Mouse (Mus musculus): ENCODE measurements around the gene Angptl1. TPM values are rescaled to one million over a fixed set of nuclear protein-coding genes. Genes with fewer than 3 reads are reported as not detected.

The Angptl1 gene
- total RNA-seq (2021) = 1 to 10 TPM; 2.1 to 3.1 TPM
- long read RNA-seq, experiment 1, partial matches to known transcripts = 1 of 4 reads
- long read RNA-seq, experiment 1, other reads (novel, unspliced or antisense) = 1 of 4 reads
- long read RNA-seq, experiment 2, partial matches to known transcripts = 0 of 1 reads
- long read RNA-seq, experiment 2, other reads (novel, unspliced or antisense) = 0 of 1 reads

- DNase-seq = no peak
Measured at GRCm38 (mm10) chr1:156838177-156838576, at the start of gene Angptl1. TSS of gene Angptl1 (plus strand) at chr1:156838562.

DNA sequence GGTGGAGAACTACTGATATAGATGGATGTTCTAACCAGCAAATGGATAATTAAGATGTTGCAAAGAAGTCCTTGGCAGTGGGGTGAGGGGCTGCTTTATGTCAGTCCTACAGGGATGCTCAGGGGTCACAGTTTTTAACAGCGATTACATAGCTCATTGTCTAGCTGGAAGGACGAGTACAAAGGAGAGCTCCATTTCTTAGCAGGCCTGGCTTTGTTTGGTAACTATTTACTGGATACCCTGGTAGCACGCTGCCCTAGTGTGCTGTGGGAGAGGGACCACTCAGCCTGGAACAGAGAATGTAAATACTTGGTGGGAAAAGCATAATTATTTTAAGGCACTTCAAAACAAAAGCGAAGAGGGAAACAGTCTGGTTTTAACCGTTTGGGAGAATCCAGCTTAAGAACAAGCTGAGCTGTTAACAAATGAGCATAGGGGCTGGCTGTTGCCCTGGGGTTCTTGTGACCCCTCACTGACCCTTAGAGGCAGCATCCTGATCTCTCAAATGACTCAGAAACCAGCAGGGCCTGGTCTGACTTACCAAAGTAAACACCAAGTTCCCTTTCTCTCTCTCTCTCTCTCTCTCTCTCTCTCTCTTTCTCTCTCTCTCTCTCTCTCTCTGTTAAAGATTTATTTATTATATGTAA lies 48.4 kb upstream of the Angptl1 start:
- DNase-seq = no peak

- DNase-seq = peak; percentile 34 to 40
Measured at GRCm38 (mm10) chr1:156796251-156796650, 42.1 kb upstream of the Angptl1 start.

- DNase-seq = no peak
Measured at GRCm38 (mm10) chr1:156801276-156801675, 37.1 kb upstream of the Angptl1 start.

DNA sequence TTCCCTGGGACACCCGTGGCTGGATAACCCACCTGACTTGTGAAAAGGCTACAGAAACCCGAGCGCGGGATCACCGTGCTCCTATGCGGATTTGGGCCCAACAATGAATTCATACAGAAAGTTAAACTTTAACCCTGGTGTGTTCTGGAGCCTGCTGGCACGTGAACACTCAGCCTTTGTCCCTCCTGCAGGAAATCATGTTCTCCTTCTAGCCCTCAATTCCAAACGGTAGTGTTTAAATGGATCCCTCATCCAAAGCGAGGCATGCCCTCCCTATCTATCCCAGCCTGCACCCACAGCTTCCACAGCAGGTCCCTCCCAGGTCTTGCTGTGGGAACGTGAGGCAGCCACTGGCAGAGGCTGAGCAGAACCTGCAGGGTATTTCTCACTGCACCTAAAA lies 30.0 kb upstream of the Angptl1 start:
- no peak for DNase-seq

DNA sequence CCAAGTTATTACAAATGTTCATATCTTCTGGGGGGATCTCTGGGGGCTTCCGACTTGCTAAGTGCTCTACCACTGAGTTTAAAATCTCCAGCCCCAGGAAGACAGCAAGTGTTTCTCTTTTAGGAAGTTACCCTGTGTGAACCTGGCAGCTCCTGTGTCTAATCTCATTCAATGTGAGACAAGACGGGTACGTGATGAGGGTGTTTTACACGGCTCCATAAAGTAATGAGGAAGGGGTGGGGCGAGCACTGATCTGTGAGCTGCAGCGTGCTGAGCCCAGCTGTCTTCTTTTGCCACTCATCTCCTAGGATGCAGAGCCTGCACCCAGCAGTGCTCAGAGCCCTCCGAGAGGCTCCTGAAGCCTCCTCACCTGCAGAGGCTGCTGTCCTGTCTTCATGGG lies 26.4 kb upstream of the Angptl1 start:
- DNase-seq = no peak

DNA sequence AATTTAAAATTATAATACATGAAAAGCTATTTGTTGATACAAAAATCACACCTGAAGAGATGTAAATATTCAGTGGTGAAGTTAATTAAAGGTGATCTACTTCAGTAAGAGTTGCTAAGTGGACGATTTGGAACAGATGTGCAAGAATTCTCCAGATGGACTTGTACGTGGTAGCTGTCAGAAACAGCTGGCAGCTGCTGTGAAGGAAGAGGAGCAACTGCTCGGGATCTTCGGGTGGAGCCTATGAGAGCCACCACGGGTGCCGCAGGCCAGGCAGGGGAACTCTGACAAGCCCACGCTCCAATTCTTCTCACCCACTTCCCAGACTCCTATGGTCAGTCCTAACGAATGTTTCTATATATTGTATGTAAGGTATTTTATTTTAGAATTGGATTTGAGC lies 25.6 kb upstream of the Angptl1 start:
- no peak for DNase-seq

DNA sequence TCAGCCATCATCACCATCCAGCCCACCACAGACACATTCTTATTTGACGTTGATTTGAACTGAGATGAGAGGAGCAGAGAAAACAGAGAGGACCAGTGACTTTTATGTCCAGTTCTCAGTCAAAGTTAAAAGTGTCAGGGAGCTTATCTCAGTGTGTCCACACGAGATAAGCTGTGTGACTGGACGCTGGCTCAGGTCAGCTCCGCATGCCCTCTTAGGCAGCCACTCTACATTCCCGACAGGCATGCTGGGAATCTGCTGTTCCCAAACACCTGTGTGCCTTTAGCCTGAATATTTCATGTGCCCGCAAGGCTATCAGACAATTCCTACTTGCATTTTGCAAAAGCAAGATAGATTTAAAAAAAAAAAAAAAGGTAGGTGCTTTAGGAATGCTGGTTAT lies 24.9 kb upstream of the Angptl1 start:
- DNase-seq = no peak

DNA sequence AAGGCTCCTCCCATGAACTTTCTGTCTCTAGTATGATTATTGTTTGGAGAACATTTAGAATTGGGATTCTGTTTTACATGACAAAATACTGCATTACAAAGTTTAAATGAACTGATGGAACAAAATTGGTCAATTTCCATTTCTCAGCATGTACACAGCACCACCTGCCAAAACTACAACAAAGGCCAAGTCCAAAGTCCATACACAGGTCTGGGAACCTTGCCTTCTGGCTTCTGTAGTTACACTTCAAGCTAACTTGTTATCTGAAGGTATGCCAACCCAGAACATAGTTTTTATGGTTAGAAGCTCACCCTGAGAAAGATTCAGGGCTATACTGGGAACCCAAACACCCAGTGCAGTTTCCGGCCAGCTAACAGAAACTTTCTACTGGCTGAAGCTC lies 19.1 kb upstream of the Angptl1 start:
- DNase-seq = no peak

GRCm38 (mm10) chr1:156838695-156839094 lies 333 bp downstream of the Angptl1 start:
- DNase-seq = peak; percentile 69 to 70

GRCm38 (mm10) chr1:156841625-156842339 lies 3.4 kb downstream of the Angptl1 start:
- no peak for DNase-seq

DNA sequence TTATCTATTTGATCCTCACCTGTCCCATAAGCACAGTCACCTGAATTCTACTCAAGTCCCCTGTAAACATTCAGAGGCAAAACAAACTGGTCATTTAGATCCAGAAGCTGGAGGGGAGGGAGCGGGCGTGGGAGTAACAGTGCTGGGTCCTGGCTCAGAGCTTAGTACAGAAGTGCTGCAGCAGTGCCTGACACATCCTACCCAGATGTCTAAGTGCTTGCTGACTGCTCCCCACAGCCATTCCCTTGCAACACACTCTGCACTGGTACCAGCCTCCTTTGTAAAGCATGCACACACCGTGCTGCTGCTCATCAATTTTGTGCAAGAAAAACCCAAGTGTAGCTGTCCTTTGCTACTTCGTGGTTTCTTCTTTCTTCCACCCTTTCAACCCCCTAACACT lies 8.7 kb downstream of the Angptl1 start:
- no peak for DNase-seq

DNA sequence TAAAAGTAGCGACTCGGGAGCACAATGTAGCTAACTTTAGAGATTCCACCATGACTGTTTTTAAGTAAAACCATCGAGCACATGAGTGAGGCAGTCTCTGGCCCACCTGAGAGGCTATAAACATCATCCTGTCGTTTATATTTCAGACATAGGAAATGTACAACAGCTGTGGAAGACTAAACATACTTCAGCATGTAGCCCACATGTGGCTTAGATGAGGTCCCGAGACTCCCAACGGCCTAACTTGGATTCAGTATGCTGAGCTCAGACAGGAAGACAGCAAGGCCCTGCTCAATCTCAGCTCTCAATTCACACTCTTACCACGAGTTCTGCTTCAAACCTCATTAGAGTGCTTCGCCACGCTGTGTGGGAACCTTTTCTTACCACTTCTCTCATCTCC lies 14.0 kb downstream of the Angptl1 start:
- no peak for DNase-seq

GRCm38 (mm10) chr1:156852872-156853271 lies 14.5 kb downstream of the Angptl1 start:
- no peak for DNase-seq

GRCm38 (mm10) chr1:156854558-156854957 lies 16.2 kb downstream of the Angptl1 start:
- DNase-seq = no peak

DNA sequence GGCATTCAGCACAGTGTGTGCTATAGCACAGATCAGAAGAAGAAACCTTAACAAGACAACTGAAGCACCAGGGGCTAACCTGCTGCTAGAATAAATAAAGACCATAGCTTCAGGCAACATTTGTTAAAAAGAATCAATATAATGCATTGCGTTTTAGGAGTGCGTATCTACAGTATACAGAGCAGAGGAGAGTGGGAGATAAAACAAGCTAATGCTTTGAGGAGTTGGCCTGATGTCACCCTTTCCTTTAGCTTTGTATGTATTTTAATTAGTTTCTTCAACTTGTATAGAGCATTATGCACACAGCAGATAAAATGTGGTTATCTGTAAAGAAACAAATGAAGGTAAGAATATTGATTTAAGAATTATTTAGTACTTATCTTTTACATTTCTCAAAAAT lies 18.3 kb downstream of the Angptl1 start:
- no peak for DNase-seq

DNA sequence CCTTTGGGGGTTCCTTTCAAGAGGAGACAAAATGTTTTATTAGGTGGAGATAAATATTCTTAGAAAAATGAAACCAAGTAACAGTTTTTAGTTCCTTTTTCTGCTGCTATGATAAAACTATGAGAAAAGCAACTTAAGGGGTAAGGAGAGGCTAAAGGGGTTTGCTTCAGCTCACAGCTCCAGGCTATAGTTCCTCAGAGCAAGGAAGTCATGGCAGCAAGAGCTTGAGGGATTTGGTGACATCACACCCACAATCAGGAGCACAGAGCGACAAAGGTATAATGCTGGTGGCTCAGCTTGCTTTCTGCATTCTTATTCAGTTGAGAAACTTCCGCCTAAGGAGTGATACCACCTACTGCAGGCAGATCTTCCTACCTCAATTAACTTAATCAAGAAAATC lies 20.8 kb downstream of the Angptl1 start:
- DNase-seq = no peak

GRCm38 (mm10) chr1:156859711-156860250 lies 21.4 kb downstream of the Angptl1 start:
- no peak for DNase-seq

- no peak for DNase-seq
Measured at GRCm38 (mm10) chr1:156860266-156860665, 21.9 kb downstream of the Angptl1 start.

GRCm38 (mm10) chr1:156861475-156862043 lies 23.2 kb downstream of the Angptl1 start:
- DNase-seq = no peak

DNA sequence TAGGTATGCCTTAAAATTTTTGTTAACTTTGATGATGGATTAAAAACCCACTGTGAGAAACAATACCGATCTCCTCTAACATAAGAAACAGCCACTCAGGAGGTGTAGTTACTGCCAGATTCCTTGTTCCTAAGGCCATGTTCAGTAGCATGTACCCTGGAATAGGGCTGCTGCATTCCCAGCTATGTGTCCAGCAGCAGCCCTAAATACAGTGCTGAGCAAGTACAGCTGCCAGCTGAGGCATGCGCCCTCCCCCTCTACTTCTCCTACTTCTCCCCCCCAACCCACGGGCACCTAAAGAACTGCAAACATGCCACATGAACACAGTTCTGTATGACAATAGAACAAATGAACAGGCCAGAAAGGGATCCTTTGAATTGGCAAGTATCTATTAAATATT lies 25.4 kb downstream of the Angptl1 start:
- no peak for DNase-seq

DNA sequence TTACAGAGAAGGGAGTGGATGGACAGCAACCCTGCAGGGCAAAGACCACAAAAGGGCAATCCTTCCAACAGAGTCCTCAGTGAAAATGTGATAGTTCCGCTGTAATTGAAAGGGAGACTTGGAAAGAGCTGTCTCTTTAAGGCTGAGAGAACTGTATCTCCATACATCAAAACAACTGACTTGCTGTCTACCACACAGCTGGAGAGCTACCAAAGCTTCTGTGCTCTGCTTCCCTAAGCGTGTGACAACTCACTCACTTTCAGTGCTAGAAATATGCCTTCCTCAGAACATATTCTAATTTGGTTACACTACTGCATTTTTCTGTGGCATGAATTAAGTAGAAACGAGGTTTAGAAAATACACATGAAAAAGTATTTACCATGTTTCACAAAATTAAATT lies 25.9 kb downstream of the Angptl1 start:
- no peak for DNase-seq

GRCm38 (mm10) chr1:156870028-156870427 lies 31.7 kb downstream of the Angptl1 start:
- DNase-seq = no peak
